Mouse (Mus musculus): ENCODE results near the gene Tert.

GRCm38 (mm10) chr13:73658953-73659352, 32.2 kb downstream of the Tert start:
- TF ChIP-seq CTCF (IDR thresholded peaks at IDR 0.05; ENCODE audit: control insufficient read depth, insufficient read depth, insufficient replicate concordance, low read depth, low read length), result no peak
- TF ChIP-seq POLR2A (IDR thresholded peaks at IDR 0.05; ENCODE audit: control insufficient read depth, low read depth, low read length), result no peak
